Mouse (Mus musculus): ENCODE data around the gene Map3k3.

The Map3k3 gene

GRCm38 (mm10) chr11:106083708-106084701 lies at the start of gene Map3k3:
Gene Map3k3 (plus strand): TSS chr11:106084613.
- DNase-seq (ENCODE audit: low spot score): peak; percentile 95

GRCm38 (mm10) chr11:106034986-106035385 lies 49.4 kb upstream of the Map3k3 start:
- DNase-seq (ENCODE audit: low spot score): no peak

DNA sequence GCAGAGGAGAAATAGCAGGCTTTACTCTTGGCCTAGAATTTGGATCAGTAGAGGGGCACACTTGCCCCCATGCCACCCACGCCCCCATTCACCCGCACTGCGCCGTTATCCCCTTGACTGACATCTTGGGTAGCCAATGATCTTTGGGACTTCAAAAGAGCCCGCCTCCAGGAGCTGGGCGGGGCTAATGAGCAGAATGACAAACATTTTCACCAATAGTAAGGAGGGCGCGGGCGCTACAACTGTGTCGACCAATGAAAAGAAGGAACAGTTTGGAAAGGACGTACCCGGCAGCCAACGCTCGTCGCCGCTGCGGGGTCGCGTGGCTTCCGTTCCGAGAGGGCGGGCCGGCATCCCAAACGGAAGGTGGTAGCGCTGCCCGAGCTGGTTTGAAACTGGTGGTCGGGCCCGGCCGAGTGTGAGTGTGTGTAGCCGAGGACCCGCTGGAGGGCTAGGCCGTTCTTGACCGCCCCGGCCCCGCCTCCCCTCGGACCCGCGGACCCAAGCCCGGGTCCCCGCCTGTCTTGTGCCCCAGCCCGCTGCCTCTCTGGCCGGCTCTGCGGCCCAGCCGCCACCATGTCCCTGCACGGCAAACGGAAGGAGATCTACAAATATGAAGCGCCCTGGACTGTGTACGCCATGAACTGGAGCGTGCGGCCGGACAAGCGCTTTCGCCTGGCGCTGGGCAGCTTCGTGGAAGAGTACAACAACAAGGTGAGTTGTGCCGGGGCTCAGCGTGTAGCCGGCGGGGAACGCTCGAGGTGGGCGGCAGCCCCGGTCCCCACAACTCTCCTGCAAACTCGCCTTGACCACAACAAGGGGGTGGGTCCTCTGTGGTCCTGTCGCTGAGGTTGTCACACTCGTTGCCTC lies 47.6 kb upstream of the Map3k3 start, which contains the start of gene Dcaf7:
TSS of gene Dcaf7 (plus strand) at position 325 of the 870 bp plus-strand sequence.
- DNase-seq (ENCODE audit: low spot score): peak; percentile 96

- peak; percentile 26 for DNase-seq (ENCODE audit: low spot score)
These were observed 47.0 kb upstream of the Map3k3 start for GRCm38 (mm10) chr11:106037418-106037751.

- DNase-seq (ENCODE audit: low spot score): no peak
These were observed 40.1 kb upstream of the Map3k3 start for GRCm38 (mm10) chr11:106044349-106044748.

- DNase-seq (ENCODE audit: low spot score): no peak
These were observed 39.2 kb upstream of the Map3k3 start for GRCm38 (mm10) chr11:106045256-106045655.

DNA sequence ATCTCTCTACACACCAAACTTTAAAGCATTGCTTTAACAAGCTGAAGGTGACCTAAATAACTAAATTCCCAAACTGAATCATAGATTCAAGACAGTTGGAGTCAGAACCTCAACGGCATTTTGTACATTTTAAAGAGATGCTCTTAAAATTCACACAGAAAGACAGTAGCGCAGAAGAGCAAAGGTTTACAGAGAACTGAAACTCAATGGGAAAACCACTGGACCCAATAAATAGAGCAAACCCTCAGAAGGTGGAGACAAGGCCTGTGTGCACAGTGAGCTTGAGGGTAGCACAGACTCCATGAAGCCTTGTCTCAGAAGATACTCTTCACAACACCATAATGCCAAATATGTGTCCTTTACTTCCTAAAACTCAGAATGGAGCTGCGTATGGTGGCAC lies 38.6 kb upstream of the Map3k3 start:
- DNase-seq (ENCODE audit: low spot score): no peak

- no peak for DNase-seq (ENCODE audit: low spot score)
These were observed 37.8 kb upstream of the Map3k3 start for GRCm38 (mm10) chr11:106046584-106046983.

DNA sequence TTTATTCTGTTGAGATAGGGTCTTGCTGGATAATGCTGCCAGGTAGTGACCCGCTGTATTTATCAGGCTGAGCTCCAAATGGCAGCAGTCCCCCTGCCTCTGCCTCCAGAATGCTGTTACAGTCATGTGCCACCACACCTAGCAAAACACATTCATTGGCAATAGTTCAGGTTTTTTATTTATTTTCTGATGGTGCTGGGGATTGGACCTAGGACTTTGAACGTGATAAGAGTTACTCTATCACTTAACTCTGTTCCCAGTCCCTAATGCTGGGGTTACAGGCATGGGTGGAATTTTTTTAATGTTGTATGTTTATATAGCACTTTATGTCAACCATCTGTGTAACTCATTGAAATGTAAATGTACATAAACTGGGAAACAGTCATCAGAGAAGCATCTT lies 30.5 kb upstream of the Map3k3 start:
- no peak for DNase-seq (ENCODE audit: low spot score)

- DNase-seq (ENCODE audit: low spot score): no peak
These were observed 29.8 kb upstream of the Map3k3 start for GRCm38 (mm10) chr11:106054600-106054999.

DNA sequence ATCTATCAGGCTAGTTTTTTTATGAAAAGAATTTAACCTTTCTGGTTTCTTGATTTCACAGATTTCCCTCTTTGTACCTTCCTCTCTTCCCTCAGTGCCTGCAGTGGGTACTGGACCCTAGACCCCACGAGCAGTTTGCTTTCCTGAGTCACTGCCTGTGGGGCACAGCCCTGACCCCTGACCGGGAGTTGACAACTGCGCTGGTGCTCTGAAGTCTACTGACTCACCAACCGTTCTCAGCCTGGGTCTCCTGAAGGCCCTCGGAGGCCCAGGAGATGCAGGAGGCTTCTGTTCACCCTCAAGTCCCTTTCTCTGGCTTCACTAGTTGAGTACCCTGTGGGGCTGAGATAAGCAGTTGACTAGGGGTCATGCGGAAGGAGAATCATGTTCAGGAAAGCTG lies 29.1 kb upstream of the Map3k3 start:
- no peak for DNase-seq (ENCODE audit: low spot score)

DNA sequence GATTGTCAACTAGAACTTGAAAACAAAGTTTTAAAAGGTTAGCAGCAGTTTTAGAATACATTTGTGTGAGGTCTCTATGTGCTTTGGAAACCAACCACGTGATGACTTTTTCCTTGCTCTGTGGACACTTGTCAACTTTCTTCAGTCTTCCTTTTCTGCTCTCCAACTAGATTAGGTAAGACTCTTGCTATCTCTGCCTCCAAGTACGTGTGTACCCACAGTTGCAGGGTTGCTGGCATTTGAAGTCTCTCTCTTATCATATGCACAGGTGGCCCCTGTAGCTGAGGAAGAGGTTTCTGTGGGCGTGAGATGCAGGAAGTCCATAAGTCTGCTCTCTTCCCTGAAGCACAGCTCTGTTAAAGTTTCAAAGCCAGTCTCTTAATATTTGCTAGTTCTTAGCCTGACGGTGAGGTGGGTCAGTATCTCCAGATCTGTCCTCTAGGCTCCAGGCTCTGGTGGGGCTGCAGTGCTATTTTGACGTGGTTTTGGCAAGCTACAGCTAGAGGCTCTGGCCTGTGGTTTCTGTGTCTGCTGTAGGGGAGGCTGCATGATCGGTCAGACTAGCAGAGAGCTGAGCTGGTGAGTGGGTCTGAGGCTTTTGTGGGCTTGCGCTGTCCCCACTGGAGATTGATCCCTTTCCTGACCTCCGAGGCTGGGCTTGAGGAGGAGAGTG lies 27.5 kb upstream of the Map3k3 start:
- DNase-seq (ENCODE audit: low spot score): no peak

DNA sequence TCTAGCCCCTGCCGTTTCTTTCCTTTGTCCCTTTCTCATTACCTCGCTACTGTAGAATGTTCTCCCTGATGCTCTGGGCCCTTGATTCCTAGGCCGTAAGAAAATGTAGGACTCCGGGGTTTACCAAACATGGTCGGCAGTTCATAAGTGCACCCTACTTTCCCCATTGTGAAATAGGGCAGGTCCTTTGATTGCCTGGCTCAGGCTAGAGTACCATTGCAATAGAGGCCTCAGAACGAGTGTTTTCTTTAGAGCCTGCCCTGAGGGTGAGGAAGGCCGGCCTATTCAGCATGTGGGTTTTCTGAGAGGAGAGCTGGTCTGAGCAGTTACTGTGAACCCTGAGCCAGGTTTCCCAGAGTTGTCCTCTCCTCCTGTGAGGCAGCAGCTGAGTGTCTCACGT lies 26.4 kb upstream of the Map3k3 start:
- DNase-seq (ENCODE audit: low spot score): no peak

GRCm38 (mm10) chr11:106060549-106060948 lies 23.9 kb upstream of the Map3k3 start:
- DNase-seq (ENCODE audit: low spot score): no peak

DNA sequence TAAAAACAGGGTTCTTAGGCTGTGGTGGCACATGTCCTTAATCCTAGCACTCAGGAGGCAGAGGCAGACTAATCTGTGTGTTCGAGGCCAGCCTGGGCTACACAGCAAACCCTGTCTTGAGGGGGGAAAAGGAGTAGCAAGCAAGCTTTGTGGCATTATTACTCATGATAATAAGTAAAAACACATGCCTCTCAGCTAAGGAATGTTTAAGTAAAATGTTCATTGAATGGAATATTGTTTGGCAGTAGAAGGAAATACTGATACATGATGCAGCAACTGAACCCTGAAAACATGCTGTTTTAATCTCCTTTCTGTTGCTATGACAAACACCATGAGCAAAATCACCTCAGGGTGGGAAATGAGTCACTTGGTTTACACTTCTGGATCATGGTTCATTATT lies 23.1 kb upstream of the Map3k3 start:
- no peak for DNase-seq (ENCODE audit: low spot score)

GRCm38 (mm10) chr11:106063756-106064155 lies 20.7 kb upstream of the Map3k3 start:
- DNase-seq (ENCODE audit: low spot score): no peak

- DNase-seq (ENCODE audit: low spot score): no peak
These were observed 19.1 kb upstream of the Map3k3 start for GRCm38 (mm10) chr11:106065073-106065922.

DNA sequence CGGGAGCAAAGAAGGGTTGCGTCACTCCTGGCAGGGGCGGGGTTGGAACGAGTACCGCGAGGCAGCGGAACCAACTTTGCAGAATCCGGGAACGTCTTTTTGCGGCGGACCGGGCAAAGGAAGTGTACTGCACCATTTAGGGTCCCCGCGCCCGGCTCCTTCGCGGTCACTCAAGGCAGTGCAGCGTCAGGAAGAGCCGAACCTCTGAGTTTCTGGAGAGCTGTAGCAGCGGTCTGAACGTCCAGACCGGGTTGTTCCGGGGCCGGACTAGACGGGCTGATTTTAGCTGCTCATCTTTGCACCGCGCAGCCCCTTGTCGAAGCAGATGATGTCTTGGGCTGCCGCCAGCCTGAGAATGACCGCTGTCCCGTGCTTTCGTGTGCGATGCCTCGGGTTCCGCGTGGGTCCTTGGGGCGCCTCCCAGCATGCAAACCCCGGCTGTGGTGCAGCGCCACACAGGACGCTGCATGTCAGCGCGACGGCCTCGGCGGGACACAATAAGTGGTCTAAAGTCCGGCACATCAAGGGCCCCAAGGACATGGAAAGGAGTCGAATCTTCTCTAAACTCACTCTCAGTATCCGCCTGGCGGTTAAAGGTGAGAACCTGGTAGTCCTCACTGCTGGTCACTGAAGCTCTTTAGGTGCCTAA lies 18.4 kb upstream of the Map3k3 start, which contains the start of gene Taco1:
TSS of gene Taco1 (plus strand) at position 139 of the 649 bp plus-strand sequence.
- peak; percentile 94 for DNase-seq (ENCODE audit: low spot score)

DNA sequence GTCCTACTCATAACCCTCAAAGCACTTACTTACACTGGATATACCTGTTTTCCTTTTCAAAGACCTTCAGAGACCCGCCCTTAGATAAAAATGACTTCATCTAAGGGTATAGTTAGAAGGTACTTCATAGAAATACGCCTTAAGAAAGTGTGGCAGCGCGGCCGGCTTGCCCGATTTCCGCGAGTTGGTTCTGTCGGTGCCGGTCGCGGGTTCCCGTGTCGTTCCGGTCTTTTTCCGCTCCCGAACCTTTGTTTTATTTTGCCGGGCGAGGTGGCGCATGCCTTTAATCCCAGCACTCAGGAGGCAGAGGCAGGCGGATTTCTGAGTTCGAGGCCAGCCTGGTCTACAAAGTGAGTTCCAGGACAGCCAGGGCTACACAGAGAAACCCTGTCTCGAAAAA lies 17.8 kb upstream of the Map3k3 start:
- DNase-seq (ENCODE audit: low spot score): peak; percentile 9

DNA sequence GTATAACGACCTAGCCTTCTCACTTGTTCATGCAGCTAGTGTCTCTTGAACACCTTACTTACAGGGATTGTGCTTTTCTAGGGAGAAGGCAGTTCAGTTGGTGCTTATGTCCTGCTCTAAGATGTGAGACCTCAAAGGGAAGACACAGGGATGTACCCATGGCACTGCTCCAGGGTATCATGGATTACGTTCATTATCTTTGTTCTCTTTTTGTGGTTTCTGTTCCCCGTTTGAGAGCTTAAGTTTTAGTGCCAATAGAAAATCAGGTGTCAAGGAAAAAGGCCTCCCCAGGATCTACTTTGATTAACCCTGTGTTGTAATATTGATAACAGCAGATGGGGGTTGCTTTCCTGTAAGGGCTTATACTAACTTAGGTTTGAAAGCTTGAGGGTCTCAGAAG lies 10.6 kb upstream of the Map3k3 start:
- no peak for DNase-seq (ENCODE audit: low spot score)

GRCm38 (mm10) chr11:106076321-106076720 lies 8.1 kb upstream of the Map3k3 start:
- peak; percentile 54 for DNase-seq (ENCODE audit: low spot score)

Measured in ovary, postnatal 14 days (tissue).